Mouse (Mus musculus) limb, embryonic 12.5 days (tissue): ENCODE measurements around the gene Tmem62. TPM values are rescaled to one million over a fixed set of nuclear protein-coding genes. Genes with fewer than 3 reads are reported as not detected.
"Not testable (repeated sequence)": the region's sequence is repeated elsewhere in the genome, so short reads cannot be mapped to it uniquely, and the experiment has no call there.

Source experiments
- ATAC-seq: fragments of 200-750 bp; cut with Nextera tagmentation; 2 replicates; pipeline ENCODE4 v1.8.0; 2017; ENCODE audit warnings: low read depth, moderate TSS enrichment; ENCODE audit not compliant: insufficient number of reproducible peaks, insufficient read depth, low FRiP score, low TSS enrichment
- H3K27ac ChIP-seq: fragments of 300-500 bp; sonication (generic); 2 replicates; pipeline ENCODE4 v1.5.1; 2016; ENCODE audit warnings: mild to moderate bottlenecking, moderate library complexity
- H3K27me3 ChIP-seq: fragments of 300-500 bp; sonication (generic); 2 replicates; pipeline ENCODE4 v1.6.1; 2016; ENCODE audit warnings: mild to moderate bottlenecking, moderate library complexity
- H3K36me3 ChIP-seq: fragments of 300-500 bp; sonication (generic); 2 replicates; pipeline ENCODE4 v1.6.1; 2016; ENCODE audit warnings: mild to moderate bottlenecking, moderate library complexity
- H3K4me1 ChIP-seq: fragments of 300-500 bp; sonication (generic); replicated peaks from 2 replicates; pipeline ENCODE4 v1.6.1; 2016
- H3K4me2 ChIP-seq: fragments of 300-500 bp; sonication (generic); 2 replicates; pipeline ENCODE4 v1.6.1; 2016; ENCODE audit warnings: mild to moderate bottlenecking, moderate library complexity
- H3K4me3 ChIP-seq: fragments of 300-500 bp; sonication (generic); replicated peaks from 2 replicates; pipeline ENCODE4 v1.5.1; 2016; ENCODE audit warnings: mild to moderate bottlenecking
- H3K9ac ChIP-seq: fragments of 300-500 bp; sonication (generic); replicated peaks from 2 replicates; pipeline ENCODE4 v1.6.1; 2016; ENCODE audit warnings: mild to moderate bottlenecking, moderate library complexity
- H3K9me3 ChIP-seq: fragments of 300-500 bp; sonication (generic); 2 replicates; pipeline ENCODE4 v1.6.1; 2016; ENCODE audit warnings: mild to moderate bottlenecking, moderate library complexity
- WGBS: fragments of 180-500 bp; shearing (Covaris S2); methylation state at CpG from one replicate; pipeline ENCODE4 v1.1.7; 2016; 5-methylcytosine and 5-hydroxymethylcytosine counted together
- microRNA-seq: library from miRNA; unstranded; fragments of <30 nt; microRNA quantifications from one replicate; pipeline ENCODE4, GENCODE M21; 2017
- polyA plus RNA-seq: library from polyadenylated mRNA; unstranded; fragments of >200 nt; fragmentation: Nextera tagmentation; extraction: Ambion mirVana; gene quantifications from 2 replicates; pipeline ENCODE4 v1.2.1, GENCODE M21; 2016

Tmem62 gene
- polyA plus RNA-seq, 1 experiment from 2014 or later: 1.9 TPM

GRCm38 (mm10) chr2:121022918-121023317 is 46.1 kb downstream of the Tmem62 start:
- no peak overlapping the region for H3K4me3 ChIP-seq
- 78% methylated on average over 5 of the region's 5 CpGs for WGBS

GRCm38 (mm10) chr2:121036733-121037341 is 60.0 kb downstream of the Tmem62 start, which contains the start of gene Epb42:
Gene Epb42 (minus strand): TSS chr2:121037072.
- Histone ChIP-seq H3K4me2 (no peak within 1 kb of the TSS), H3K27ac (no peak within 1 kb of the TSS), H3K4me3 (no peak within 1 kb of the TSS), H3K36me3 (no peaks in the 10 kb centered on the region), H3K4me1 (no peaks in the 10 kb centered on the region), H3K27me3 (0 out of 2 replicates have a peak, but pooled peaks cover 3% of the 10 kb centered on the region), H3K9me3 (no peaks in the 10 kb centered on the region), H3K9ac (no peak within 1 kb of the TSS)
- 62% methylated on average over 5 of the region's 5 CpGs for WGBS
- no peak for ATAC-seq

More at GRCm38 (mm10) chr2:121022918-121023317, 46.1 kb downstream of the Tmem62 start:
- no peak overlapping the region for H3K4me2 ChIP-seq
- no peak overlapping the region for H3K9ac ChIP-seq
- no peak for ATAC-seq
- H3K4me1 ChIP-seq: no peaks in the 10 kb centered on the region
- no peaks in the 10 kb centered on the region for H3K9me3 ChIP-seq
- H3K27me3 ChIP-seq: no peaks in the 10 kb centered on the region
- H3K36me3 ChIP-seq: peaks cover 2% of the 10 kb centered on the region
- H3K27ac ChIP-seq: no peak overlapping the region

GRCm38 (mm10) chr2:121038851-121039250 is 62.0 kb downstream of the Tmem62 start:
- H3K9me3 ChIP-seq, H3K9ac ChIP-seq, H3K27me3 ChIP-seq, H3K36me3 ChIP-seq, ATAC-seq, H3K4me1 ChIP-seq, H3K27ac ChIP-seq, H3K4me2 ChIP-seq, H3K4me3 ChIP-seq: not testable (repeated sequence)
- WGBS: 100% methylated on average over 1 of the region's 1 CpGs

GRCm38 (mm10) chr2:121039382-121039781 is 62.6 kb downstream of the Tmem62 start:
- H3K4me1 ChIP-seq: no peaks in the 10 kb centered on the region
- H3K9me3 ChIP-seq: no peaks in the 10 kb centered on the region
- H3K9ac ChIP-seq: no peak overlapping the region
- H3K27me3 ChIP-seq: 0 out of 2 replicates have a peak, but pooled peaks cover 3% of the 10 kb centered on the region
- WGBS: 88% methylated on average over 1 of the region's 1 CpGs
- H3K36me3 ChIP-seq: no peaks in the 10 kb centered on the region
- no peak overlapping the region for H3K27ac ChIP-seq
- no peak overlapping the region for H3K4me2 ChIP-seq
- ATAC-seq: no peak
- H3K4me3 ChIP-seq: no peak overlapping the region

GRCm38 (mm10) chr2:121041098-121041497 is 64.3 kb downstream of the Tmem62 start:
- Histone ChIP-seq H3K27me3 (0 out of 2 replicates have a peak, but pooled peaks cover 3% of the 10 kb centered on the region), H3K9me3 (no peaks in the 10 kb centered on the region), H3K27ac (no peak overlapping the region), H3K36me3 (no peaks in the 10 kb centered on the region), H3K4me1 (no peaks in the 10 kb centered on the region), H3K9ac (no peak overlapping the region), H3K4me2 (no peak overlapping the region), H3K4me3 (no peak overlapping the region)
- no peak for ATAC-seq
- 57% methylated on average over 5 of the region's 5 CpGs for WGBS

GRCm38 (mm10) chr2:121045653-121046052 is 68.8 kb downstream of the Tmem62 start:
- H3K36me3 ChIP-seq: no peaks in the 10 kb centered on the region
- WGBS: 83% methylated on average over 4 of the region's 4 CpGs
- no peaks in the 10 kb centered on the region for H3K27me3 ChIP-seq
- no peak overlapping the region for H3K4me3 ChIP-seq
- H3K9ac ChIP-seq: no peak overlapping the region
- no peaks in the 10 kb centered on the region for H3K9me3 ChIP-seq
- no peak overlapping the region for H3K27ac ChIP-seq
- no peak overlapping the region for H3K4me2 ChIP-seq
- no peak for ATAC-seq
- no peaks in the 10 kb centered on the region for H3K4me1 ChIP-seq

- Histone ChIP-seq H3K27me3 (no peaks in the 10 kb centered on the region), H3K9ac (no peak overlapping the region), H3K4me1 (no peaks in the 10 kb centered on the region), H3K27ac (no peak overlapping the region), H3K36me3 (no peaks in the 10 kb centered on the region), H3K4me3 (no peak overlapping the region), H3K9me3 (no peaks in the 10 kb centered on the region), H3K4me2 (no peak overlapping the region)
- WGBS: 87% methylated on average over 5 of the region's 5 CpGs
- no peak for ATAC-seq
These were observed 75.4 kb downstream of the Tmem62 start for GRCm38 (mm10) chr2:121052176-121052575.

- no peak overlapping the region for H3K4me3 ChIP-seq
- no peaks in the 10 kb centered on the region for H3K36me3 ChIP-seq
- 69% methylated on average over 2 of the region's 2 CpGs for WGBS
- no peak for ATAC-seq
- no peak overlapping the region for H3K9ac ChIP-seq
- H3K4me2 ChIP-seq: no peak overlapping the region
- no peak overlapping the region for H3K27ac ChIP-seq
- no peaks in the 10 kb centered on the region for H3K9me3 ChIP-seq
- no peaks in the 10 kb centered on the region for H3K27me3 ChIP-seq
- no peaks in the 10 kb centered on the region for H3K4me1 ChIP-seq
These were observed 77.2 kb downstream of the Tmem62 start for GRCm38 (mm10) chr2:121054060-121054459.

- 88% methylated on average over 6 of the region's 6 CpGs for WGBS
- no peaks in the 10 kb centered on the region for H3K9me3 ChIP-seq
- no peak overlapping the region for H3K9ac ChIP-seq
- no peaks in the 10 kb centered on the region for H3K36me3 ChIP-seq
- no peaks in the 10 kb centered on the region for H3K4me1 ChIP-seq
- no peaks in the 10 kb centered on the region for H3K27me3 ChIP-seq
- no peak overlapping the region for H3K27ac ChIP-seq
- no peak overlapping the region for H3K4me2 ChIP-seq
- no peak overlapping the region for H3K4me3 ChIP-seq
- no peak for ATAC-seq
These were observed 79.1 kb downstream of the Tmem62 start for GRCm38 (mm10) chr2:121055915-121056314.

Small RNAs within 50 kb of the gene (microRNA-seq; reads per million reads assigned to microRNA genes)
- gene Gm44325: not detected

Other genes with a start within 250 kb of the Tmem62 start
- 7.7 and 10.3 TPM in 2 replicates for gene Cdan1, start 126.9 kb upstream of the Tmem62 start, polyA plus RNA-seq
- gene Ttbk2, start 126.4 kb upstream of the Tmem62 start, polyA plus RNA-seq: 6.3 and 7.9 TPM in 2 replicates
- gene Ubr1, start 6.3 kb upstream of the Tmem62 start, polyA plus RNA-seq: 29.5 and 32.4 TPM in 2 replicates
- 40.3 and 40.9 TPM in 2 replicates for gene Ccndbp1, start 31.4 kb downstream of the Tmem62 start, polyA plus RNA-seq
- 3.9 and 4.8 TPM in 2 replicates for gene Epb42, start 60.1 kb downstream of the Tmem62 start, polyA plus RNA-seq
- not detected in 2 replicates for gene Tgm5, start 108.8 kb downstream of the Tmem62 start, polyA plus RNA-seq
- not detected in 2 replicates for gene Tgm7, start 132.8 kb downstream of the Tmem62 start, polyA plus RNA-seq
- 22.7 and 22.9 TPM in 2 replicates for gene Adal, start 163.4 kb downstream of the Tmem62 start, polyA plus RNA-seq
- 22.9 and 23.4 TPM in 2 replicates for gene Lcmt2, start 163.6 kb downstream of the Tmem62 start, polyA plus RNA-seq
- 75.6 and 84.2 TPM in 2 replicates for gene Tubgcp4, start 193.6 kb downstream of the Tmem62 start, polyA plus RNA-seq
- 11.3 and 12.8 TPM in 2 replicates for gene Zscan29, start 194.1 kb downstream of the Tmem62 start, polyA plus RNA-seq